ENCODE assay signal across 7 mouse cellular contexts in the genomic region with DNA sequence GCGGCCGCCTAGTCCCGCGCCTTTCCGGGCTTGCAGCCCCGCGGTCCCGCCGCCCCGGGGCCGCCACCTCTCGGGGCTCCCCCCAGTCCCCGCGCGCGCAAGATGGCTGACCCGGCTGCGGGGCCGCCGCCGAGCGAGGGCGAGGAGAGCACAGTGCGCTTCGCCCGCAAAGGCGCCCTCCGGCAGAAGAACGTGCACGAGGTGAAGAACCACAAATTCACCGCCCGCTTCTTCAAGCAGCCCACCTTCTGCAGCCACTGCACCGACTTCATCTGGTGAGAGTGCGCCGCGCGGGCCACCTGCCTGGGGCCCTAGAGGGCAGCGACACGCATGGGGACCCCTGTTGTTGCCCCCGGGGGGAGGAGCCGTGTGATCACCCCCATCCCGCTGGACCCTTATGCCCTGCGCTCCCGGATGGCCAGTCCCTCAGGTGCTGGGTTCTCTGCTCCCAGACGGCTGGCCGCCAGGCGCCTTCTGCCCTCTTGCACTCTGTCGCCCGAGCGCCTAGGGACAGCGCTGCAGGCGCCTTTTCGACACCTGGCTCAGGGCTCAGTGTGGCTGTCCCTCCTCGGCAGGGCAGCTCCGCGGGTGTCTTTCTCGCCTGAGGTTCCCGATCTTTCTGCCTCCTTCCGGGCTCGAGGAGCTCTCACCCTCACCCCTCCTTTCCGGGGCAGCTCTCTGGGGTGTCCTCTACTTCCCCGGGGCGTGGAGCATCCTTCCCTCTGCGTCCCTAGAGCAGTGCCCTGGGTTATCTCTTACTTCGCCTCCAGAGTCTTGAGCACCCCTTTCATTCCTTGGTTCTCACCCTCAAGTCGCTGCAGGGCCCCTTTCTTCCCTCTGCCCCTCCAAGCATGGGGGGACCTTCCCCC. TPM values are rescaled to one million over a fixed set of nuclear protein-coding genes. Genes with fewer than 3 reads are reported as not detected.
A peak's percentile ranks its signal among the peaks of the same experiment; 100 is the strongest.
DNase-seq lines count a peak whose midpoint lies in the region; ATAC-seq and TF ChIP-seq lines count a peak whose summit lies in the region.

No protein-coding gene starts in this region.

- no peaks in the 10 kb centered on the region for H3K36me3 ChIP-seq in liver, embryonic 11.5 days (ENCODE audit: control insufficient read depth, insufficient read depth, low read length)
- no peaks in the 10 kb centered on the region for H3K36me3 ChIP-seq in testis, adult 2 months (ENCODE audit: control insufficient read depth, insufficient read depth, low read length)

- no peak overlapping the region for H3K9ac ChIP-seq in liver, embryonic 11.5 days (ENCODE audit: low read depth, low read length)

- no peak overlapping the region for H3K27ac ChIP-seq in liver, embryonic 11.5 days (ENCODE audit: low read depth, low read length)
- no peak overlapping the region for H3K27ac ChIP-seq in testis, adult 2 months (ENCODE audit: control insufficient read depth, insufficient read depth, low read depth, low read length)

- peak overlapping the region; percentile 92 for H3K4me2 ChIP-seq in liver, embryonic 11.5 days

- no peak for TF ChIP-seq POLR2A in testis, adult 2 months (IDR thresholded peaks at IDR 0.05; ENCODE audit: control insufficient read depth, low read depth, low read length)

- peak; percentile 61 for ATAC-seq in CD4-positive, CD25-positive, alpha-beta regulatory T cell, adult 4 months
- ATAC-seq in liver, embryonic 11.5 days (replicated peaks; ENCODE audit: low FRiP score): peak; percentile 28

- intact Hi-C loops in heart, postnatal 14 days (cut with DNase I): no loop called here

- H3K27me3 ChIP-seq in liver, embryonic 11.5 days (replicated peaks; ENCODE audit: control insufficient read depth, insufficient read depth, low read length): peaks cover 34% of the 10 kb centered on the region
- no peaks in the 10 kb centered on the region for H3K27me3 ChIP-seq in testis, adult 2 months (ENCODE audit: control insufficient read depth, insufficient read depth, low read length)

- under 1% methylated on average over 66 of the region's 66 CpGs for WGBS in liver, embryonic 11.5 days

- peaks cover 6% of the 10 kb centered on the region; the same call in 1 of the 2 replicates for H3K4me1 ChIP-seq in liver, embryonic 11.5 days (replicated peaks; ENCODE audit: control insufficient read depth, insufficient read depth, low read length)
- H3K4me1 ChIP-seq in testis, adult 2 months (ENCODE audit: control insufficient read depth, insufficient read depth, low read length): peaks cover 5% of the 10 kb centered on the region

- peak; percentile 56 for DNase-seq in ZHBTc4 (ENCODE audit: low read depth, low spot score)
- DNase-seq in embryo, embryonic 9.5 days (ENCODE audit: extremely low spot score): peak; percentile 42
- DNase-seq in heart, postnatal 14 days: peak; percentile 4 to 14
- DNase-seq in liver, embryonic 11.5 days (ENCODE audit: low spot score): peak; percentile 53
- DNase-seq in naive thymus-derived CD4-positive, alpha-beta T cell, adult 2 months (ENCODE audit: low read depth): peak; percentile 71

- no peak for TF ChIP-seq CTCF in testis, adult 2 months (IDR thresholded peaks at IDR 0.05; ENCODE audit: control insufficient read depth, insufficient read depth, insufficient replicate concordance, low read depth, low read length)

- H3K9me3 ChIP-seq in liver, embryonic 11.5 days (ENCODE audit: control insufficient read depth, low read length): no peaks in the 10 kb centered on the region

- H3K4me3 ChIP-seq in liver, embryonic 11.5 days (ENCODE audit: low read depth, low read length): peak overlapping the region; percentile 55
- H3K4me3 ChIP-seq in testis, adult 2 months (ENCODE audit: control insufficient read depth, low read depth, low read length): peak overlapping the region; percentile 60

RNA-seq across cellular contexts. Expression of a gene that starts 0.9 kb away (rescaled TPM):
- polyA plus RNA-seq in CD4-positive, CD25-positive, alpha-beta regulatory T cell, adult 4 months (2017; shearing (Covaris generic)): 10 to 100 TPM; 64.4 to 70.8 TPM
- 1 to 10 TPM; 4.0 to 9.8 TPM for total RNA-seq in heart, postnatal 14 days (2021)
- polyA plus RNA-seq in liver, embryonic 11.5 days (2014; fragmentation: Nextera tagmentation; extraction: Ambion mirVana): 3.7 and 4.4 TPM in 2 replicates
- polyA plus RNA-seq in testis, adult 2 months (2012; rRNA removed): 3.4 and 4.2 TPM in 2 replicates

Comparison
In these comparisons a context has a peak if more than half of its experiments do, and no peak if none do; other contexts are left out.
1. DNase-seq: peak in every context shown above with its lines; median percentile 71 in naive thymus-derived CD4-positive, alpha-beta T cell, adult 2 months; 56 in ZHBTc4; 53 in liver, embryonic 11.5 days; 42 in embryo, embryonic 9.5 days; 9 in heart, postnatal 14 days.
2. RNA of a gene that starts 0.9 kb away (polyA plus RNA-seq): 64.4 to 70.8 TPM in CD4-positive, CD25-positive, alpha-beta regulatory T cell, adult 4 months; 3.7 to 4.4 TPM in liver, embryonic 11.5 days and 3.4 to 4.2 TPM in testis, adult 2 months; every median in the first group is over 10 times any median in the second.